Mouse (Mus musculus): ENCODE results near the gene Hif1an. TPM values are rescaled to one million over a fixed set of nuclear protein-coding genes. Genes with fewer than 3 reads are reported as not detected.
A peak's percentile ranks its signal among the peaks of the same experiment; 100 is the strongest.

The Hif1an gene
- polyA plus RNA-seq, 1 experiment = 13.5 TPM

- H3K4me1 ChIP-seq (ENCODE audit: control insufficient read depth, insufficient read depth, low read length) = peaks cover 11% of the 10 kb centered on the region
- no peak for TF ChIP-seq POLR2A (IDR thresholded peaks at IDR 0.05; ENCODE audit: borderline replicate concordance, low read depth, low read length)
- no peak for TF ChIP-seq CTCF (IDR thresholded peaks at IDR 0.05; ENCODE audit: low read depth, low read length)
- no peak overlapping the region for H3K27ac ChIP-seq (ENCODE audit: insufficient read depth, low read depth, low read length)
- H3K4me3 ChIP-seq (ENCODE audit: insufficient read depth, low read length) = peak overlapping the region; percentile 2; the same call in 1 of the 2 replicates
Measured at GRCm38 (mm10) chr19:44590992-44591391, 28.3 kb downstream of the Hif1an start.

GRCm38 (mm10) chr19:44591638-44592037 is 29.0 kb downstream of the Hif1an start:
- no peak overlapping the region for H3K4me3 ChIP-seq (ENCODE audit: insufficient read depth, low read length)
- TF ChIP-seq POLR2A (IDR thresholded peaks at IDR 0.05; ENCODE audit: borderline replicate concordance, low read depth, low read length) = no peak
- TF ChIP-seq CTCF (IDR thresholded peaks at IDR 0.05; ENCODE audit: low read depth, low read length) = no peak
- peak overlapping the region; percentile 42 for H3K27ac ChIP-seq (ENCODE audit: insufficient read depth, low read depth, low read length)
- peaks cover 11% of the 10 kb centered on the region for H3K4me1 ChIP-seq (ENCODE audit: control insufficient read depth, insufficient read depth, low read length)

GRCm38 (mm10) chr19:44594180-44594579 is 31.5 kb downstream of the Hif1an start:
- no peak overlapping the region for H3K4me3 ChIP-seq (ENCODE audit: insufficient read depth, low read length)

GRCm38 (mm10) chr19:44618166-44618565 is 55.5 kb downstream of the Hif1an start:
- Histone ChIP-seq H3K4me3 (ENCODE audit: insufficient read depth, low read length) (no peak overlapping the region), H3K27ac (ENCODE audit: insufficient read depth, low read depth, low read length) (no peak overlapping the region), H3K4me1 (ENCODE audit: control insufficient read depth, insufficient read depth, low read length) (no peaks in the 10 kb centered on the region)
- TF ChIP-seq CTCF (IDR thresholded peaks at IDR 0.05; ENCODE audit: low read depth, low read length) (no peak), POLR2A (IDR thresholded peaks at IDR 0.05; ENCODE audit: borderline replicate concordance, low read depth, low read length) (no peak)

More at GRCm38 (mm10) chr19:44594180-44594579, 31.5 kb downstream of the Hif1an start:
- TF ChIP-seq POLR2A (IDR thresholded peaks at IDR 0.05; ENCODE audit: borderline replicate concordance, low read depth, low read length) (no peak), CTCF (IDR thresholded peaks at IDR 0.05; ENCODE audit: low read depth, low read length) (no peak)
- Histone ChIP-seq H3K4me1 (ENCODE audit: control insufficient read depth, insufficient read depth, low read length) (peaks cover 11% of the 10 kb centered on the region), H3K27ac (ENCODE audit: insufficient read depth, low read depth, low read length) (no peak overlapping the region)

Other genes starting within 250 kb of the Hif1an start
- gene Scd4, start 229.8 kb upstream of the Hif1an start, polyA plus RNA-seq (2012; ENCODE audit: insufficient read depth, insufficient read length, missing spikeins) = not detected in 2 replicates
- 1.1 and 2.9 TPM in 2 replicates for gene Scd1, start 155.0 kb upstream of the Hif1an start, polyA plus RNA-seq (2012; ENCODE audit: insufficient read depth, insufficient read length, missing spikeins)
- gene Wnt8b, start 69.4 kb upstream of the Hif1an start, polyA plus RNA-seq (2012; ENCODE audit: insufficient read depth, insufficient read length, missing spikeins) = not detected in 2 replicates
- 1.4 and 2.0 TPM in 2 replicates for gene Sec31b, start 17.0 kb upstream of the Hif1an start, polyA plus RNA-seq (2012; ENCODE audit: insufficient read depth, insufficient read length, missing spikeins)
- not detected in 2 replicates for gene Gm20538, start 10.0 kb upstream of the Hif1an start, polyA plus RNA-seq (2012; ENCODE audit: insufficient read depth, insufficient read length, missing spikeins)
- 148 and 173 TPM in 2 replicates for gene Ndufb8, start 7.4 kb upstream of the Hif1an start, polyA plus RNA-seq (2012; ENCODE audit: insufficient read depth, insufficient read length, missing spikeins)
- gene Pax2, start 193.2 kb downstream of the Hif1an start, polyA plus RNA-seq (2012; ENCODE audit: insufficient read depth, insufficient read length, missing spikeins) = not detected in 2 replicates